Mouse (Mus musculus) spleen, adult 2 months (tissue): ENCODE results near the gene Pde4d. TPM values are rescaled to one million over a fixed set of nuclear protein-coding genes. Genes with fewer than 3 reads are reported as not detected.

Experiments used
- DNase-seq, 2 experiments: peaks; one replicate each; pipeline versions ENCODE4 v3.0.0 to v3.0.0-alpha.2; 2012 to 2021; ENCODE audit warnings: low spot score in 2 of 2, low read depth in 1 of 2
- H3K27ac ChIP-seq: fragments of 200-500 bp; 2 replicates; pipeline ENCODE4 v1.5.1; 2012; ENCODE audit warnings: low read length, inconsistent platforms; ENCODE audit not compliant: insufficient read depth
- H3K27me3 ChIP-seq: fragments of 200-500 bp; 2 replicates; pipeline ENCODE4 v1.6.1; 2012; ENCODE audit warnings: mild to moderate bottlenecking, moderate library complexity, low read length, inconsistent platforms; ENCODE audit not compliant: control insufficient read depth, insufficient read depth
- H3K36me3 ChIP-seq: fragments of 200-500 bp; 2 replicates; pipeline ENCODE4 v1.6.1; 2012; ENCODE audit warnings: mild to moderate bottlenecking, low read length, inconsistent platforms; ENCODE audit not compliant: control insufficient read depth, insufficient read depth
- H3K4me1 ChIP-seq: fragments of 200-500 bp; 2 replicates; pipeline ENCODE4 v1.6.1; 2011; ENCODE audit warnings: inconsistent platforms; ENCODE audit not compliant: control insufficient read depth, insufficient read depth, insufficient read length
- H3K4me3 ChIP-seq: fragments of 200-500 bp; 2 replicates; pipeline ENCODE4 v1.5.1; 2011; ENCODE audit warnings: mild to moderate bottlenecking, inconsistent platforms; ENCODE audit not compliant: insufficient read depth, insufficient read length; ENCODE audit errors: extremely low read depth
- CTCF ChIP-seq: fragments of 200-500 bp; IDR thresholded peaks from 2 replicates; pipeline ENCODE4 v1.5.1; 2011; ENCODE audit warnings: mild to moderate bottlenecking, inconsistent platforms; ENCODE audit not compliant: insufficient read depth, insufficient read length, insufficient replicate concordance; ENCODE audit errors: extremely low read depth
- POLR2A ChIP-seq: fragments of 200-500 bp; IDR thresholded peaks from 2 replicates; pipeline ENCODE4 v1.6.1; 2011; ENCODE audit warnings: low read depth, low read length, inconsistent platforms
- WGBS: fragments of 180-500 bp; shearing (Covaris S2); methylation state at CpG from one replicate; pipeline ENCODE4 v1.1.7; 2018; 5-methylcytosine and 5-hydroxymethylcytosine counted together
- polyA plus RNA-seq: library from polyadenylated mRNA; depleted of rRNA; stranded (reverse); fragments of >200 nt; gene quantifications from 2 replicates; pipeline ENCODE4 v1.2.3, GENCODE M21; 2012

The Pde4d gene
- polyA plus RNA-seq, 1 experiment, result 4.8 TPM

DNA sequence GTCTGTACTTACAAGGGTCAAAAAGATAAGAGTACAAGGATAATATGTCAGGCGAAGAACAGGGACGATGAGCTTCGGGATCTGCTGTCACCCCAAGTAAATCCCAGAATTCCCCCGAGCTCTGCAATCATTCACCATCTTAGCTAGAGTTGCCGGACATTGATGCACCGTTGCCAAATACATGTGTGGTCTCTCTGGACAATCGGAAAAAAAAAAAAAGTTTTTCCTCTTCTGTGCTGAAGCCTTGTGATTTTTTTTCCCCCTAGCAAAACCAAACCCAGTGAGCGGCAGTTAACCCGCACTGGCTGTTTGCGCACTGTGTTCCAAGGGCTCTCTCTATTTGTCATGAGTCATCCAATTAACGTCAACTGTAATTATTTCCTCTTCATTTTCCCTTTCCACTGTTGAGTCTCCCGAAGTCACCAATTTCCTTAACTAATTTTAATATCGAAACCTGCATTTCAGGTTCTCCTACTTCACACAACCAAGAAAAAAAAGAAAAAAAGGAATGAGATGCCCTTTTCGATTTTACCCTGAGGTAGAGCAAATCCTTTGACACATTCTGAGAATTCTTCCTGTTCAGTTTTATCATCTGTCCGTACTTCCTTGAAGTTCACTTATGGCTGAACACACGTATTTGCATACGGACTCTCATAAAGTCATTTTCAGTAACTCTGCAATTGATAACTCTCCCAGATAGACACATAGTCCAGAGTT is 780.0 kb downstream of the Pde4d start:
- no peaks in the 10 kb centered on the region for H3K27me3 ChIP-seq
- 6% methylated on average over 17 of the region's 17 CpGs for WGBS
- peak overlapping the region; percentile 39 for H3K4me3 ChIP-seq
- no peak overlapping the region for H3K27ac ChIP-seq
- TF ChIP-seq POLR2A (no peak), CTCF (no peak)
- H3K36me3 ChIP-seq, result no peaks in the 10 kb centered on the region
- DNase-seq, result no peak
- peaks cover 11% of the 10 kb centered on the region; the same call in 1 of the 2 replicates for H3K4me1 ChIP-seq

DNA sequence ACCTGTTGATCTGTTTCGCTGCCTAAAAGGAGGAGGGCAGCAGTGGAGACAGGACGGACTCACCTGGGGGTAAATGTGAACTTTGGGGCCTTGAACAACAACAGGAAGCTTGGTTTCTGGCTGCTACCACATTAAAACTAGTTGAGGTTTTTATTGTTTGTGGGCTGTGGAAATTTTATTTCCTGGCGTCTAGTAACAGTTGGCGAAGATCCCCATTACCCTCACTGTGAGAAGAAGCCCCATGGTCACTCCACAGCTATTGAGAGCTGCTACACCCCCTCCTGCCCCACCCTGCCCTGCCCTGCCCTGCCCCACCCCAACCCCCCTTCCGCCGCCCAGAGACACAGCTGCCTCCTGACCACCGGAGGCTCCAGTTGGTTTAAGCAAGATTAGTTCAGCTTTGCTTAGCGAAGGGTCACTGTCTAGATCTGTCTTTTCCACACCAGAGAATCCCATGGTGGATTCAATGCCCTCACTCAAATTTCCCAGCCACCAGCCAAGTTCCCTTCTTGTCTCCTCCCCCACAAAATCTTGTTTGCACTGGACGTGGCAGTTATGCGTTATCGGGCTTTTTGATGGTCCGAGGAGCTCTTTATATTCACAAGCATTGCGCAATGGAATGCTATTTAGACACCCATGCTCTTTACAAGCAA is 780.7 kb downstream of the Pde4d start:
- no peaks in the 10 kb centered on the region for H3K36me3 ChIP-seq
- H3K27me3 ChIP-seq, result no peaks in the 10 kb centered on the region
- peaks cover 11% of the 10 kb centered on the region; the same call in 1 of the 2 replicates for H3K4me1 ChIP-seq
- no peak overlapping the region for H3K27ac ChIP-seq
- H3K4me3 ChIP-seq, result peak overlapping the region; percentile 38
- TF ChIP-seq POLR2A (no peak), CTCF (no peak)
- WGBS, result 14% methylated on average over 13 of the region's 13 CpGs
- DNase-seq, result peak in 1 of 2 experiments; percentile 33

DNA sequence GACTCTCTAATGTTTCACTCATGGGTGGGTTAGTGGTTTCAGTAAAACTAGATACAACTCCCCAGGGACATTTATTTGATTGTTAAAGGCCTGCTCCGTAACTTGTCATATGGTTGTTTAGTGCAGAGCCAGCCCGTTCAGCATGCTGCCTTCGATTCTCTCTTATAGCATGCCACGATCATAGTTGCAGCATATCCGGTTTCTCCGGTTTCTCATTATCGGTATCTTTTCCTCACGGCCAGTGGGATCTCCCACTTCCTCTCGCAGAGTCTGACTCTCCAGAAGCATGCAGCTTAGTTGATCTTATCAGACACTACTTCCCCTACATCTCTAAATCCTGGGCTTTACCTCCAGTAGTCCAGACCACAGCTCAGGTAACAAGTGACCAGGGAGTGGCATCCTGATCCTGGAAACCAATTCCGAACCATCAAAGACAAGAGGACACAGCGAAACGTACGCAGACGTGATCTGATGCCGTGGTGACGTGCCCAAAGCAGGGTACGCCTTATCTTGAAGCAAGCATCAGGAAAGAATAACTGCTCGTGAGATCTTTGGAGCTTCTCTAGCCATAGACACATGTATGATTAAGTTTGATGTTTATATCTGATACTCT is 782.2 kb downstream of the Pde4d start:
- no peak for DNase-seq

DNA sequence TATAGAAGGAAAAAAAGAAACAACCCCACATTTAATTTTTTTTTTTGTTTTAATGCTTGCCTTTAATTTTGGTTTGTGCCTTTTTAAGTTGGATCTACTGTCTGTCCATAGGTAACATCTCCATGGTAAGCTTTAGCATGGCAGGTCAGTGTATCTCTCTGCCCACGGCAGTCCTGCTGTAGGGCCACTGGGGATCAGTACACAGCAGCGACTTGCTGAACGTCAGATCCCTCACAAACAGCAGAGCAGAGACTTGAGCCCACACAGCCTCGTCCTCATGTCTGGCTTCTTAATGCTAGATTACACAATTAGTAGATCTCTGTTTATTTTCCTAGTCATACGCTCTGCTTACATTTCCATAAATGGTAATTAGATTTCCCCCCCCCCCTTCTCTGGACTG is 782.8 kb downstream of the Pde4d start:
- WGBS, result 79% methylated on average over 5 of the region's 5 CpGs
- Histone ChIP-seq H3K4me1 (peaks cover 11% of the 10 kb centered on the region; the same call in 1 of the 2 replicates), H3K4me3 (no peak overlapping the region), H3K27ac (no peak overlapping the region), H3K36me3 (no peaks in the 10 kb centered on the region), H3K27me3 (no peaks in the 10 kb centered on the region)
- no peak for DNase-seq
- TF ChIP-seq POLR2A (no peak), CTCF (no peak)

More for the DNA sequence above, 782.2 kb downstream of the Pde4d start:
- no peak overlapping the region for H3K4me3 ChIP-seq
- no peaks in the 10 kb centered on the region for H3K27me3 ChIP-seq
- no peaks in the 10 kb centered on the region for H3K36me3 ChIP-seq
- H3K4me1 ChIP-seq, result peaks cover 11% of the 10 kb centered on the region; the same call in 1 of the 2 replicates
- TF ChIP-seq CTCF (no peak), POLR2A (no peak)
- no peak overlapping the region for H3K27ac ChIP-seq
- 21% methylated on average over 18 of the region's 18 CpGs for WGBS

DNA sequence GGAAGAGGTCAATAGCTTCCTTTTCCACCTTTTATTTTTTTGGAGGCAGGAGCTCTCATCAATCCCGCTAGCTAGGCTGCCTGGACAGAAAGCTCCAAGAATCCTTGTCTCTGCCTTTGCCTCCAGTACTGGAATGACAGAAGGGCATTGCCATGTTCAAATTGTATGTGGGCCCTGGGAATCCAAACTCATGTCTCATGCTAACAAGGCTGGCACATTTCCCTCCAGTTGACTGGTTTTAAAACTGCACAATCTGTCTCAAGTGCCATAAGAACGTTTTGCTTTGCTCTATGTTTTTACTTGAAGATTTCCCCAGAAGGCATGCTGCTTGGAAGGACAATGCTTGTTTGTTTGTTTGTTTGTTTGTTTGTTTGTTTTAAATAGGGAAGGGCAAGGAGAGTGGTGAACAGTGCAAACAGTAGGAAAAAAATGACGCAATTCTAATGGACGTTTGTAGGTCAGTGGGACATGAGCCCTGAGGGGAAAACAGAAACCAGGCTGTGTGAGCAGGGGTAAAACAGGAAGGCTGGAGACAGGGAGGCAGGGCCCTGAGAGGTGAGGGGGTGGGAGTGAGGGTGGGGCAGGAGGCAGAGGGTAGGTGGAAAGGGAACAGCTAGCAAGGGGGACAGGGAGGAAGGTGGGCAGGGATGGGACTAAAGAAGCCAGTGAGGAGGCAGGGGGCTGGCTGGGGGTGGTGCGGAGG is 784.3 kb downstream of the Pde4d start:
- TF ChIP-seq CTCF, result no peak
- no peak for TF ChIP-seq POLR2A

DNA sequence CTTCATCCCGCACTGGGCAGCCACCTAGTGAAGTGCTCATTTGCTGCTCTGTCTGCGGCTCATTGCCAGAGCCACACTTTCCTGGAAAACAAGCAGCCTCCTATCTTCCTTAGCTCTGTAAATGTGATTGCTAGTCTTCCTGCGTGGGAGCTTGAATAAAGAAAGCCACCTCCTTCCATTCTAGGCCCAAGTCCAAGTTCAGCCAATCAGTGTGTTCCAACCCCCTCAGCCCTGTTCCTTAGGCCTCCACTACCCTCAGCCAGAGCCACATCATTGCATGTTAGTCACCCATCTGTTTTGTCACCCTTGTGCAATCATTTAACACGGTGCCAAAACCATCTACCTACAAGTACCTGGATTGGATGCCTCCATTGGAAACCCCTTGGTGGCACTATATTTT is 786.3 kb downstream of the Pde4d start:
- H3K27me3 ChIP-seq, result no peaks in the 10 kb centered on the region
- TF ChIP-seq CTCF (no peak), POLR2A (no peak)
- no peak for DNase-seq
- H3K4me1 ChIP-seq, result peaks cover 5% of the 10 kb centered on the region; the same call in 1 of the 2 replicates
- H3K36me3 ChIP-seq, result no peaks in the 10 kb centered on the region
- WGBS, result 84% methylated on average over 4 of the region's 4 CpGs
- no peak overlapping the region for H3K4me3 ChIP-seq
- no peak overlapping the region for H3K27ac ChIP-seq

More for the DNA sequence above, 784.3 kb downstream of the Pde4d start:
- H3K4me1 ChIP-seq, result peaks cover 11% of the 10 kb centered on the region; the same call in 1 of the 2 replicates
- no peak overlapping the region for H3K27ac ChIP-seq
- no peak for DNase-seq
- H3K27me3 ChIP-seq, result no peaks in the 10 kb centered on the region
- H3K4me3 ChIP-seq, result no peak overlapping the region
- no peaks in the 10 kb centered on the region for H3K36me3 ChIP-seq
- 58% methylated on average over 5 of the region's 5 CpGs for WGBS
